Mouse (Mus musculus): ENCODE results near the gene Phactr1.

DNA sequence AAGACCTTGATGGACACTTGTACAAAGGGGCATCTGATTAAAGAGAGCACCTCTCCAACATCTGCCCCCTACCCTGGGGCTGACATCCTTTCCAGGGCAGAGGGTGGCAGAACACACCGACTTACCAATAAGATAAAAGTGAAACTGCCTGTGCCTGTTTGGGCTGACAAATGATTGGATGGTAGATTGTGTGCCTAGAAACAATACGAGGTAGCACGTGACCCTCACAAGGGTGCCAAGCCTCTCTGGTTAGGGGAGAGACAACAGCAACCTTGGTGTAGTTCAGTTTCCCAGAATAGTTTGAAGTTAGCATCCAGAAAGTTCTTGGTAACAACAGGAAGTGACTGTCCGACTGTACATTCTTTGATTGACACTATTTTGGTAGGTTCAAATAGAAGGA is 234.7 kb downstream of the Phactr1 start:
- TF ChIP-seq CTCF (IDR thresholded peaks at IDR 0.05; ENCODE audit: low read depth, low read length) (no peak), POLR2A (IDR thresholded peaks at IDR 0.05; ENCODE audit: extremely low read depth, insufficient read depth, low read length) (no peak)
